Mouse (Mus musculus) limb, embryonic 13.5 days (tissue): ENCODE data around the gene Itpk1. TPM values are rescaled to one million over a fixed set of nuclear protein-coding genes. Genes with fewer than 3 reads are reported as not detected.

Experiments used
- ATAC-seq: fragments of 200-750 bp; cut with Nextera tagmentation; 2 replicates; pipeline ENCODE4 v1.8.0; 2017; ENCODE audit warnings: low read depth, moderate number of reproducible peaks, moderate TSS enrichment; ENCODE audit not compliant: low FRiP score
- H3K27ac ChIP-seq: fragments of 300-500 bp; sonication (generic); 2 replicates; pipeline ENCODE4 v1.5.1; 2015; ENCODE audit warnings: inconsistent platforms, mild to moderate bottlenecking, moderate library complexity
- H3K27me3 ChIP-seq: fragments of 300-500 bp; sonication (generic); 2 replicates; pipeline ENCODE4 v1.6.1; 2015; ENCODE audit warnings: mild to moderate bottlenecking, inconsistent platforms
- H3K36me3 ChIP-seq: fragments of 300-500 bp; sonication (generic); 2 replicates; pipeline ENCODE4 v1.6.1; 2015; ENCODE audit warnings: inconsistent platforms, mild to moderate bottlenecking, moderate library complexity
- H3K4me1 ChIP-seq: fragments of 300-500 bp; sonication (generic); 2 replicates; pipeline ENCODE4 v1.6.1; 2015; ENCODE audit warnings: inconsistent platforms
- H3K4me2 ChIP-seq: fragments of 300-500 bp; sonication (generic); replicated peaks from 2 replicates; pipeline ENCODE4 v1.6.1; 2015; ENCODE audit warnings: inconsistent platforms, mild to moderate bottlenecking, moderate library complexity
- H3K4me3 ChIP-seq: fragments of 300-500 bp; sonication (generic); 2 replicates; pipeline ENCODE4 v1.5.1; 2015; ENCODE audit warnings: moderate library complexity, mild to moderate bottlenecking, inconsistent platforms
- H3K9ac ChIP-seq: fragments of 300-500 bp; sonication (generic); 2 replicates; pipeline ENCODE4 v1.6.1; 2015; ENCODE audit warnings: mild to moderate bottlenecking, inconsistent platforms
- H3K9me3 ChIP-seq: fragments of 300-500 bp; sonication (generic); 2 replicates; pipeline ENCODE4 v1.6.1; 2016; ENCODE audit warnings: inconsistent platforms
- WGBS: fragments of 180-500 bp; shearing (Covaris S2); methylation state at CpG from one replicate; pipeline ENCODE4 v1.1.7; 2015; 5-methylcytosine and 5-hydroxymethylcytosine counted together
- polyA plus RNA-seq: library from polyadenylated mRNA; unstranded; fragments of >200 nt; fragmentation: Nextera tagmentation; extraction: Ambion mirVana; gene quantifications from 2 replicates; pipeline ENCODE4 v1.2.1, GENCODE M21; 2015

The Itpk1 gene
- polyA plus RNA-seq, 1 experiment from 2014 or later, result 9.3 TPM

DNA sequence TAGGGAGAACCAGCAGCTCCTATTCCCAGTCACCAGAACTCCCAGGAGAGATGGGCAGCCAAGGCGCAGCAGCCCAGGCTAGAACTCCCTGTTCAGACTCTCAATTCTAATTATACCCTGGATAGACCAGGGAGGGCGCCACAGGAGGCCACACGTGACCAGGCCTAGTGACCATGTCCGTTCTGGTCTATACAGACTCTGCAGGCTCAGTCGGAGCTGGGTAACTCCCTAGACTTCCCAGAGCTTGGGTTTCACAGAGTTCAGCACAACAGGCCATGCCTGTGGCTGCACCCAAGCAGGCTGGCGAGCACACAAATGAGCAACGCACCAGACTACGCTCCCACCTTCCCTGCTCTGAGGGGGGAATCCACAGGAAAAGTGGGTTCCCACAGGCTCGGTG is 110.1 kb downstream of the Itpk1 start:
- ATAC-seq, result no peak
- Histone ChIP-seq H3K27me3 (no peaks in the 10 kb centered on the region), H3K4me1 (peaks cover 30% of the 10 kb centered on the region), H3K27ac (no peak overlapping the region), H3K9ac (no peak overlapping the region), H3K4me2 (no peak overlapping the region), H3K9me3 (peaks cover 5% of the 10 kb centered on the region; the same call in 1 of the 2 replicates), H3K36me3 (0 out of 2 replicates have a peak, but pooled peaks cover 3% of the 10 kb centered on the region), H3K4me3 (no peak overlapping the region)
- WGBS, result 77% methylated on average over 9 of the region's 9 CpGs

DNA sequence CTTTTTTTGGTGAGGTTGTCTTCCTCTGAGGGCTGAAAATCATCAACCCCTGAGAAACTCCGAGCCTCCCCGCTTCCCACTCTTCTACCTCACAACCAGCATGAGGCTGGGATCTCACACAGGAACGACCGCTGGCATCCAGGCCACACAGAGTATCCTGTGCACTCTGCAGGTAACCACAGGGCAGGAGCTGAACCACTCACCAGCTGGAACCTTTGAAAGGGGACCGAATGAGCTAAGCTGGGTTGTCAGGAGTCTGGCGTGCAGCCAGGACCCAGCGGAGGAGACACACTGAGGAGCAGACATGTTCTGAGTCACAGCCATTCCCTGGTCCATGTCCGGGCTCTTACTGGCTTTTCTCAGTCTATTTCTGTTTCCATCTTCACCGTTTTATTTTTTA is 111.0 kb downstream of the Itpk1 start:
- H3K9me3 ChIP-seq, result peaks cover 5% of the 10 kb centered on the region; the same call in 1 of the 2 replicates
- H3K4me1 ChIP-seq, result peaks cover 28% of the 10 kb centered on the region
- ATAC-seq, result no peak
- no peak overlapping the region for H3K27ac ChIP-seq
- H3K4me2 ChIP-seq, result no peak overlapping the region
- 0 out of 2 replicates have a peak, but pooled peaks cover 3% of the 10 kb centered on the region for H3K36me3 ChIP-seq
- H3K4me3 ChIP-seq, result no peak overlapping the region
- H3K9ac ChIP-seq, result no peak overlapping the region
- H3K27me3 ChIP-seq, result no peaks in the 10 kb centered on the region
- WGBS, result 60% methylated on average over 9 of the region's 9 CpGs

DNA sequence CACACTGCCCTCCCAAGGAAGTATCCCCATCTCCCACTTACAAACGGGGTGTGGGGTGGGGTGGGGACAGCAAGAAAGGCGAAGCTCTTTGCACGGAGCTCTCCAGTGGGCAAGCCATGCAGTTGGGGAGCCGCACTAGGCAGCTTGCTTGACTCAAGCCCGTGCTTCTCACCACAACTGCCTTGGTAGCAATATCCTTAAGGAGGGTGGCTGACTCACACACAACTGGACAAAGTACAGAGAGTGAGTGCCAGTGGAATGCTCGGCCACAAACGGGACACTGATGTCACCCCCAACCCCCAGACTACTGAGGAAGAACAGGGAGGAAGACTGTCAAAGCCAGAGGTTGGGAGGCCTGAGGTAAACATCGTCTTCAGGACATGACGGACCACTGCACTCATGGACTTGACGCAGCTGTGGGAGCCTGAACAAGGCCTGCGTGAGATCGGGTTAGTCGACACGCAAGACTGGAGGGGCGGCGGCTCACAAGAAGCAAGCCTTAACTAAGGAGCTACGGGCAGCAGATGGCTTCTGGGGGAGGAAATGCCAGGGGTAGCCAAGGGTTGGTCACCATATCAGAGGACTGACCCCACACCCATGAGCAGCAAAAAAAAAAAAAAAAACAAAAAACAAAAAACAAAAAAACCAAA is 113.9 kb downstream of the Itpk1 start:
- Histone ChIP-seq H3K4me3 (no peak overlapping the region), H3K9ac (no peak overlapping the region), H3K27me3 (no peaks in the 10 kb centered on the region), H3K4me1 (0 out of 2 replicates have a peak, but pooled peaks cover 12% of the 10 kb centered on the region), H3K9me3 (no peaks in the 10 kb centered on the region), H3K27ac (no peak overlapping the region), H3K36me3 (peaks cover 16% of the 10 kb centered on the region), H3K4me2 (no peak overlapping the region)
- 89% methylated on average over 17 of the region's 17 CpGs for WGBS
- no peak for ATAC-seq

DNA sequence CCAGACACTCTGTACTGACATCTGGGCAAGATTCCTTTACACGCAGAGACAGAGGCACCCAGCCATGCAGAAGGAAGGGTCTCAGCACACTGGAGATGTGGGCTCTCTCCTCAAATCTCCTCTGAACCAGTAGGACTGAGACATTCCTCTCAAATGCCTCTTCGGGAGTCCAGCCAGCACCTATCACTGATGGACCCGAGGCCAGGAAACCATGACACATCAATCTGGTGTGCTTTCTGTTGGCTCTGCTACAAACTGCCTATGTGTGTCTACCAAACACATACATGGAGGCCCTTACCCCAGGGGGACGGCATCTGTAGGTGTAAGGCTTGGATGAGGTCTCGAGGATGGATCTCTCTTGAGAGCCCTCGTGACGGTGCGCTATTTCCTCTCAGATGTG is 117.6 kb downstream of the Itpk1 start:
- Histone ChIP-seq H3K4me1 (no peaks in the 10 kb centered on the region), H3K27ac (no peak overlapping the region), H3K36me3 (peaks cover 35% of the 10 kb centered on the region), H3K27me3 (no peaks in the 10 kb centered on the region), H3K9ac (no peak overlapping the region), H3K4me3 (no peak overlapping the region), H3K4me2 (no peak overlapping the region), H3K9me3 (no peaks in the 10 kb centered on the region)
- no peak for ATAC-seq
- WGBS, result 92% methylated on average over 8 of the region's 8 CpGs

DNA sequence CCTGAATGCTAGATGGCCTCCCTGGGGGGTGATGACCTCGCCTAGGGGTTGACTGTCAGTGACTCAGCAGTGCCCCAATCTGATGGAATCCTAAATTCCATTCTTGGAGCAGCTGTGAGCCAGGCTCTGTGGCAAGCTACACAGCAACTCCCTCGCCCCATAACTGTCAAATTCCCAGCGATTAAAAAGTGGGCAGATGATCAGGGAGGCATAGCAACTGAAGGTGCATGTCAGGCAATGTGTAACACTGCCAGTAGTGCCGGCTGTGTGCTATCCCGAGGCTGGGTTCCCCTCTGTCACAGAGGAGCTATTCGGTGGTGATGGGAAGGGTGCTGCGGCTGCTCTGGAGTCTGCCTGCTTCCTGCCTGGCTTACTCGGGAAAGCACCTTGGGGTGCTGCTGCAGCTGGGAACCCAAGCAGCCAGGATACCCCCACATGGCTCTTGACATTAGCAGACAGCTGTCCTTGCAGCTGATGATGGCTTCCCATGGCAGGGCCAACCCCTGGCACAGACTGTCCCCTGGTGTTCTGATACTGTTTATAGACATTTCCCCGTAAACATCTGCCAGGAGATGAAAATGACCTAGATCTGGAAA is 118.3 kb downstream of the Itpk1 start:
- no peak for ATAC-seq
- Histone ChIP-seq H3K4me3 (no peak overlapping the region), H3K9me3 (no peaks in the 10 kb centered on the region), H3K4me2 (no peak overlapping the region), H3K9ac (no peak overlapping the region), H3K27ac (no peak overlapping the region), H3K27me3 (no peaks in the 10 kb centered on the region), H3K36me3 (peaks cover 35% of the 10 kb centered on the region), H3K4me1 (no peaks in the 10 kb centered on the region)
- WGBS, result 81% methylated on average over 9 of the region's 9 CpGs

DNA sequence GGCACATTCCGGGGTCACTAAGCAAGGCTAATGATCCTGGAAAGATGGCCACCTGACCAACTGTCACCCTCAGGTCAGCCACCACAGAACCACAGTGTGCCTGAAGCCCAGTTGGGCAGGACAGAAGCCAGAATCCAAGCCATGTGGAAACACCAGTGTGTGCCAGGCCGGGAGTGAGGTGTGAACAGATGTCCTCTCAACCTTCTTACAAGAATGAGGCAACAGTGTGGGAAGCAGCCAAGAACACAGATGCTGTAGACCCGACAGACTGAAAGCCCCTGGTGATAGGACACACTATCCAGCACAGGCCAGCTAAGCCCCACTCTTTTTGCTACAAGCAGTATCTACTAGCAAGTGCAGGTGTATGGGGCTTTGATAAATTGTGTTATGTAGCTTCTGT is 119.3 kb downstream of the Itpk1 start:
- Histone ChIP-seq H3K9ac (no peak overlapping the region), H3K4me3 (no peak overlapping the region), H3K27me3 (no peaks in the 10 kb centered on the region), H3K36me3 (peaks cover 38% of the 10 kb centered on the region), H3K27ac (no peak overlapping the region), H3K4me1 (no peaks in the 10 kb centered on the region), H3K9me3 (no peaks in the 10 kb centered on the region), H3K4me2 (no peak overlapping the region)
- 81% methylated on average over 3 of the region's 3 CpGs for WGBS
- ATAC-seq, result no peak

DNA sequence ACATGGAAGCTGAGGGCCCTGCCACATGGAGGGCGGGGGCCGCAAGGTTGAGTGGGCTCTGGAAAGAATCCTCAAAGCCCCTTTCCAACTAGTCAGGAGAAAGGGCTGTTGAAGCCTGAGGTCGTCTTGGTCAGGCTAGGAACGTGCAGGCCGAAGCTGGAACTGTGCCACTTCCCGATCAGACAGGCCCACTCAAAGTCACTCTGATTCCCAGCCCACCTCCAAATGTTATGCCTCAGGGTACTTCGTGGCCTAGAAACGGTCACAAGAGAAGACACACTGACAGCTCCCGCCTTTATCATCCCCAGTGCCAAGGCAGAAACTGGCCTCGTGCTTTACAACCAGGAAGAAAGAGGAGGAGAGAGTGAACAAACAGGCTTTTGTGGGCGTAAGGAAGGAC is 122.3 kb downstream of the Itpk1 start:
- Histone ChIP-seq H3K4me3 (no peak overlapping the region), H3K9me3 (no peaks in the 10 kb centered on the region), H3K36me3 (peaks cover 46% of the 10 kb centered on the region), H3K27me3 (no peaks in the 10 kb centered on the region), H3K4me2 (no peak overlapping the region), H3K4me1 (no peaks in the 10 kb centered on the region), H3K27ac (no peak overlapping the region), H3K9ac (no peak overlapping the region)
- ATAC-seq, result no peak
- 80% methylated on average over 11 of the region's 11 CpGs for WGBS

DNA sequence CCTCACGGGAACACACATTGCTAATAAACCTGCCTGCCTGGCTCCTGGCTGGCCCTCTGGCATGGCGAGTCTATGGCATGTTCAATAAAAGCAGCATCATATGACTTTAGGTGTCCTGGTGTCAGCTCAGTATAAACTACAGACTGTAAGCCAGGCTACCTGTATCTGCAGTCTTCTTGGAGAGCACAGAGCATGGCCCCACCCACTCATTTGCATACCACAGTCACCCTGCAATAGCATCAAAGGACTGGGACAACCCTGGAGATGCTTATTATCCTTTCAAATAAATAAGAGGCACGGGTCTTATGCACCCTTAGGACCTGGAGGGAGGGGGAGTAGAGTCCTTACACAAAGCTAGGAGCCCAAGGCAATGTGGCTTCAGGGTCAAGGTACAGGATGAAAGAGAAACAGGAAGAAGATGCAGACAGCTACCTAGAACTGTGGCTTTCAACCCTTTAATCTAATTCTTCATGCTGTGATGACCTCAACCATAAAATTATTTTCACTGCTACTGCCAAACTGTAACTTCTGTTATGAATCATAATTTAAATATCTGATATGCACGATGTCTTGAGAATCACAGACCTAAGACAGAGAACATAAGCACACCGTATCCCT is 123.0 kb downstream of the Itpk1 start:
- no peaks in the 10 kb centered on the region for H3K9me3 ChIP-seq
- H3K9ac ChIP-seq, result no peak overlapping the region
- no peak overlapping the region for H3K4me3 ChIP-seq
- H3K36me3 ChIP-seq, result peaks cover 48% of the 10 kb centered on the region
- no peak overlapping the region for H3K4me2 ChIP-seq
- WGBS, result 69% methylated on average over 5 of the region's 5 CpGs
- no peak for ATAC-seq
- H3K4me1 ChIP-seq, result no peaks in the 10 kb centered on the region
- no peaks in the 10 kb centered on the region for H3K27me3 ChIP-seq
- H3K27ac ChIP-seq, result no peak overlapping the region

DNA sequence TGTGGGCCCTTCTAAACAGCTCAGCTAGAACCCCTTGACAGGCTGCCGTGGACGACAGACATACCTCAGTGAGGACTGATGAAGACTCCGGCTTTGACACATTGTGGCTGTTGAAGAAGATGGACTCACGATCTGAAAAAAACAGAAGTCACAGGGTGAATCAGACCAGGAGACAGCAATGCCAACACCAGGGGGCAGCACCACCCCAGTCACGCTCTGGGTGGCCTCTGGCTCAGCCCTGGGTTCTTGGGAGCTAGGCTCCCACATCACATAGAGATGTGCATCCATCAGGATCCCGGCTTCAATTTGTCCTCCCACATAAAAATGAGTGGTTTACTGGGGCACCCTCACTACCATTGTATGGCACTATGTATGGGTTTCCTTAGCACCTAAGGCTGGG is 125.7 kb downstream of the Itpk1 start:
- Histone ChIP-seq H3K36me3 (peaks cover 39% of the 10 kb centered on the region), H3K27ac (no peak overlapping the region), H3K9ac (no peak overlapping the region), H3K4me1 (no peaks in the 10 kb centered on the region), H3K9me3 (no peaks in the 10 kb centered on the region), H3K27me3 (no peaks in the 10 kb centered on the region), H3K4me2 (no peak overlapping the region), H3K4me3 (no peak overlapping the region)
- WGBS, result 60% methylated on average over 6 of the region's 6 CpGs
- peak; percentile 46; the same call in 1 of the 2 replicates for ATAC-seq

DNA sequence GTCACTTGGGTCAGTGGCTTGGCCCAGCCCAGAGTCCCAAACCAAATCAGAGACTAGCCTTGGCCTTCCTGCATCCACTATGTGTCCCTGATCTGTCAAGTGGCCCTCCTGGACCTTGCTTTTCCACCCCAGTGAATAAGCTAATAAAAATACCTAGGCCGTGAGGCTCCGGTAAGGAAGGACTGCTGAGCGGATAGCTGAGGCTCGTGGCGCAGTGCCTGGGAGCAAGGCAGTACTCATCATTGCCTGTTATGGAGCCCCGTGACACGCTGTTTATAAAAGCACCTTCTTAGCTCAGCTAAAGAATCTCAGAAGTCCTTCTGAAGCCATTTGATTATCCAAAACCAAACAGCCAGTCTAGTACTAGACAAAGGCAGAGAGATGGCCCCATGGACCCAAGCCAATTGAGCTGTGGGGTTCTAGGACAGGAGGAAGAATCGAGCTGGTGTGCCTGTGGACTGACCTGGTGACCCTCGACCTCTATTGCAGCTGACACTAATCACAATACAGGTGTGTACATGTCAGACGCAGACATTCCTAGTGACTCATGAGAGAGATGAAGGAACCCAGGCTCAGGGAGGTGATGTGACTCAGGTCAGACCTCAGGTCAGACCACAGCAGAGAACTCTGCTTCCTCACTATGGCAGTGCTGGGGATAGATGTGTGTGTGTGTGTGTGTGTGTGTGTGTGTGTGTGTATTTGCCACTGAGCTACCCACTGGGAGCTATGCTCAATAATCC is 127.9 kb downstream of the Itpk1 start:
- ATAC-seq, result no peak
- Histone ChIP-seq H3K9me3 (no peaks in the 10 kb centered on the region), H3K27me3 (no peaks in the 10 kb centered on the region), H3K4me2 (no peak overlapping the region), H3K36me3 (peaks cover 52% of the 10 kb centered on the region), H3K4me3 (no peak overlapping the region), H3K4me1 (no peaks in the 10 kb centered on the region), H3K27ac (no peak overlapping the region), H3K9ac (no peak overlapping the region)
- 70% methylated on average over 10 of the region's 10 CpGs for WGBS

DNA sequence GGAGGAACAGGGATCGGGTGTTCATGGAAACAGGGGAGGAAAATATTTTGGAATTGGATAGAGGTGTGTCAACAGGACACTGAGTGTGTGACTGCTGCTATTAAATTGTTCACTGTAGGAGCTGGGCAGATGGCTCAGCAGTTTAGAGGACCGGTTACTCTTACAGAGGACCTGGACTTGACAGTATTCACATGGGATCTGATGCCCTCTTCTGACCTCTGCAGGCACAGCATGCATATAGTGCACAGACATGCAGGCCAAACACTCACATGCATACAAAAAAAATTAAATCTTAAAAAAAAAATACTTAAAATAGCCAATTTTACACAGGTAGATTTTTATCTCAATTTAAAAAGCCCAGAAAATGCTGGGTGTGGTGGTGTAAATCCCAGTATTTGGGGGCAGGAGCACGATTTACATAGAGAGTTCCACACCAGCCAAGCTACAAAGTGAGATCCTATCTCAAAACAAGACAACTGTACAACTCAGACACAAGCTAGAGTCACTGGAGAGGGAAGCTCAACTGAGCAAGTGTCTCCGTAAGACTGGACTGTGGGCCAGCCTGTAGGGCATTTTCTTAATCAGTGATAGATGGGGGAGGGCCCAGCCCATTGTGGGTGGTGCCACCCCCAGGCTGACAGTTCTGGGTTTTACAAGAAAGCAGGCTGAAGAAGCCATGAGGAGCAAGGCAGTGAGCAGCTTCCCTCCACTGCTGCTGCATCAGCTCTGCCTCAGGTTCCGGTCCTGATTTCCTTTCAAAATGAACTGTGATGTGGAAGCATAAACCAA is 129.0 kb downstream of the Itpk1 start:
- H3K9ac ChIP-seq, result no peak overlapping the region
- no peak overlapping the region for H3K4me2 ChIP-seq
- WGBS, result 74% methylated on average over 5 of the region's 5 CpGs
- H3K36me3 ChIP-seq, result peaks cover 54% of the 10 kb centered on the region
- H3K27ac ChIP-seq, result no peak overlapping the region
- H3K27me3 ChIP-seq, result no peaks in the 10 kb centered on the region
- H3K4me1 ChIP-seq, result no peaks in the 10 kb centered on the region
- no peak for ATAC-seq
- no peak overlapping the region for H3K4me3 ChIP-seq
- no peaks in the 10 kb centered on the region for H3K9me3 ChIP-seq
